Mouse (Mus musculus) B cell, adult 2 months (primary cell): Measurements from ENCODE around the gene Cul7.

ENCODE experiments used
- DNase-seq, 2 experiments: peaks; one replicate each; pipeline ENCODE4 v3.0.0; 2022

The Cul7 gene

DNA sequence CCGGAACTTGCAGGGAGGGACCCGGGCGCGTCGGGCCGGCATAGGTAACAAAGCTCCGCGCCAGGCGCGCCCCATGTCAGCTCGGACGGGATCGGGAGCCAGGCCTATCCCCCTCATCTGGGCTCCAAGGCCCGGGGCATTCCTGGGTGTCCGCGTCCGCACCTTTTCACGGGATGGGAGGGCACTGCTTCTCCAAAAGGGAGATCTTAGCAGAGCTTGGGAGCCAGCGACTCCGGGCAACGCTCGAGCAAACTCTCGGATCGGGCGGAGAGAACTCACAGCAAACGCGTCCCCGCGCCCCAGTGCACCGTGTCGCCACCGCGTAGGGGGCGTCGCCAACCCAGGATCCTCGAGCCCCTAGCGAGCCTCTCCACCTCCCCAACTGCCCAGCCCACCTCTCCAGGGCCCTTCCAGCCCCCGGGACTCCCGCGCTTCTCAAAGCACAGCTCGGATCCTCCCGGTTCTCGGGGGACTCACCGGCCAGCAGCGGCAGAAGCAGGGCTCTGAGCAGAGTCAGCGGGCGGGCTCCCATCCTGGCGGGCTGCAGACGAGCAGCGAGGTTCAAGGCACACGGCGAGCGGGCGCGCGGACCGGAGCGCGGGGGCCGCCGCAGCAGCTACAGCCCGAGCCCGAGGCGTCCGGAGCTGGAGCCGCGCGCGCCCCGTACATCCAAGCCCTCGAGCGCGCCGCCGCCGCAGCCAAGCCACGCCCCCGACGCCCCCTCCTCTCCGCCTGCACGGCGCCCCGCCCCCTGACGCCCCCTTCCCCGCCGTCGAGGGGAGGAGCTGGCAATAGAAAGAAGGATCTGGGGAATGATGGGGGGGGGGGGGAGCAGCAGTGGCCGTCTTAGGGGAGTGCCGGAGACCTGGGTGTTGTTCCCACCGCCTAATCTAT lies 21.1 kb upstream of the Cul7 start, which contains the start of gene Ptk7:
Ptk7 (minus strand) TSS at position 714 of the 894 bp plus-strand sequence.
- no peak for DNase-seq

DNA sequence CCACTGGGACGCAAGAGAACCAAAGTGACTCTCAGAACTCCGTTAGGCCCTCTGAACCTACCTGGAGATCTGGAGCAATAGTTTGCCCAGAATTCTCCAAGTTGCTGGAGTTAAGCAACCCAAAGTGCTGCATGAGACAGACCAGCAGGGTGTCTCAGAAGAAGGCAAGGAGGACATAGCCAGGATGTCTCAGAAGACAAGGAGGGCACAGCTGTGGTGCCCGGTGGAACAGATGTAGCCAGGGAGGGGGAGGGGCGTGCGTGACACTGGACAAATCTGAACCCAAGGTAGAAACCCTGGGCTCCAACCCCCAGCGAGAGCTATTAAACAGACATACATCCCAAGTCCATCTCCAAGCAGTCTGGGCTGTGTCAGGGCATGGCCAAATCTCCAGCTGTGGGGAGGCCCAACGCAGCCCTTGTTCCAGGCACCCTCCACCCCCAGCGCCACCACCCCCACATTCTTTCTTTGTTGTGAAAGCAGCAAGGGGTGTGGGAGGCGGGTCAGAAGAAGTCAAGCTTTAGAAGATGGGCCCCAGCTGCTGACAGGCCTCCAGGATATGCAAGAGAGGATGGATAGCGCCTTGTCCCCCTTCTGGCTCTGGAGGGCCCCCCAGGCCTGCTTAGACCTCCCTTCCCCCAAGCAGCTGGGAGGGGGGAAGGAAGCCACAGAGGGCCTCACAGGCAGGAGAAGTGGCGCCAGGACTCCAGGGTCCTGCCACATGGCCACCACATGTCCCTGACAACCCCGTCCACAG lies 20.3 kb upstream of the Cul7 start:
- DNase-seq: no peak

DNA sequence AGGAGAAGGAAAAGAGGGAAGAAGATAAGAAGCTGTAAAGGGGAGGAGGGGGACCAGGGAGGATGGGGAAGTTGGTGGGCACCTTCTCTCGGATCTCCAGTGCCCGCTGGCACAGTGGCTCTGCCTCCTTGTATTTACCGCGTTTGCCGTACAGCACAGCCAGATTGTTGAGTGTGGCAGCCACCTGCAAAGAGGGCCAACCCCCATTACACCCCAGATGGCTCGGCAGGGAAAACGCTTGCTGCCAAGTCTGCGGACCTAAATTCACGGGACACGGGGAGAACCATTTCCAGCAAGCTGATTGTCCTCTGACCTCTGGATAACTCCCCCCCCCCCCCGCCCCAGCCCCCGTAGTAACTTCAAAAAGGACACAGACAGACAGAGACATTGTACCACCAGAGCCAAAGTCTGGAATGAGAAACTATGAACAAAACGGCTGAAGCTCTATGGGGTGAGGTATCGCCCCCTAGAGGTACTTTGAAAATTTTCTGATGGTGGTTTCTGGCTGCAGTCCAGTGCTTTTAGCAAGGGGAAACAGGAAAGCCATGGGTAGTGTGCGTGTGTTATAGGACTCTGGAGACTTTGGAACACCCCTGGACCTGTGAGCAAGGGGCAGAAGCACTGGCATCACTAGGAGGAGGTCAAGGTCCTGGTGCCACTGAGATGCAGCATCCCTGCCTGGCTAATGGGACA lies 13.2 kb upstream of the Cul7 start:
- peak; percentile 58 to 67 for DNase-seq

DNA sequence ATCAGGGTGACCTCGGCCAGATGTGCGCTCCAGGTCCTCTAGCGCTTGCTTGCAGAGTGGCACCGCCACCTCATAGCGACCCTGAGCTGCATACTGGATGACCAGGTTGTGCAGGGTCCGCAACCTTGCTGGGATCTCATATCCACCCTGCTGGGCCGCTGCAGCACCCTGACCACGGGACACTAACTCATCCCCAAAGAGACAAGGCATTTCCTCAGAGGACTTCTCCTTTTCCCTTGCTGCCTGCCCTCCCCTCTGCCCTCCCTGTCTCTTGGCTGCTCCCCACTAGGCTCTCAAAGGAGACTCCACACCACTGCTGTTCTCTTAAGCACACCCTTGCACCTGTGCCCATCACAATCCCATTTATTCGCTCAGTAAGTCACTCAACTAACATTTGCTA lies 10.2 kb upstream of the Cul7 start:
- no peak for DNase-seq

DNA sequence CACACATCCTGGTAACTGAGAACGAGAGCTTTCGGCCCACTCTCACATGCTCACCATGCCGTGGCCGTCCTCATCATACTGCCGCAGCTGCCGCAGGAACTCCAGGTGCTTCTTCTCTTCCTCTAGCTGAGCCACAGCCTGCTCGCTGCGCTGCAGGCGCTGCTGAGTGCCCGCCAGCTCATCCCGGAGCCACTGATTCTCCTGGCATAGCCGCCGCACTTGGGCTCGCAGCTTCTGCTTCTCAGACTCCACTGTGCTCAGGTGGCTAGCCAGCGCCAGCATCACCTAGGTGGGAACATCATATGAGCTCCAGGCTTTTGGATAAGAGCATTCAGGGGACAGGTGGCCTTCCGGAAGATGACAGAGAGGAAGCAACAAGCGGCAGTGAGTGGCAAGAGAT lies 8.1 kb upstream of the Cul7 start:
- DNase-seq: no peak

DNA sequence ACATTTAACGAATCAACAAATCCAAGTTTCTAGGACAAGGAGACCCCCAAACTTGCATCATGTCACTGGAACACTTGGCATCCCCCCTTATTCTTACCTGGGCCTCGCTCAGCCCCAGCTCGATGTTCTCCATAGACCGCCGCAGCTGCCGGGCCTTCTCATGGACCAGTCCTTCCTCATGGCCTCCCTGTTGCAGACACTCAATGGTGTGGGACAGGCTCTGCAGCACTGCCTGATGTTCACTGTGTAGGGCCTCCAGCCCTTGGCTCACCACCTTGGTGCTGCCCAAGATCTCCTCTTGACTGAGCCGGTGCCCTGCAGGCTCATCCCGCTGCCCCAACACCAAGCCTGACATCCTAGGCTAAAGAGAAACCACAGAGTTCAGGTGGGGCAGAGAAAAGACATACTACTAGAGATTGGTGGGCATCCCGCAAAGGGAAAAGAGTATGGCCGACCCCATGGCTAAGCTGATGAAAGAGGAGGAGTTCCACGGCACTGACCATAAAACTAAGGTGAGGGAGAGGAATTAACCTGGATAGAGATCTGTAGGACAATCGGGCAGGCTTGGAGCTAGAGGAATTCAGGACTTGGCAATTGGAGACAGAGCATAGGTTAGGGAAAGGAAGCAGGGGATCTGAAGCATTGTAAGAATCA lies 5.9 kb upstream of the Cul7 start:
- DNase-seq: no peak

DNA sequence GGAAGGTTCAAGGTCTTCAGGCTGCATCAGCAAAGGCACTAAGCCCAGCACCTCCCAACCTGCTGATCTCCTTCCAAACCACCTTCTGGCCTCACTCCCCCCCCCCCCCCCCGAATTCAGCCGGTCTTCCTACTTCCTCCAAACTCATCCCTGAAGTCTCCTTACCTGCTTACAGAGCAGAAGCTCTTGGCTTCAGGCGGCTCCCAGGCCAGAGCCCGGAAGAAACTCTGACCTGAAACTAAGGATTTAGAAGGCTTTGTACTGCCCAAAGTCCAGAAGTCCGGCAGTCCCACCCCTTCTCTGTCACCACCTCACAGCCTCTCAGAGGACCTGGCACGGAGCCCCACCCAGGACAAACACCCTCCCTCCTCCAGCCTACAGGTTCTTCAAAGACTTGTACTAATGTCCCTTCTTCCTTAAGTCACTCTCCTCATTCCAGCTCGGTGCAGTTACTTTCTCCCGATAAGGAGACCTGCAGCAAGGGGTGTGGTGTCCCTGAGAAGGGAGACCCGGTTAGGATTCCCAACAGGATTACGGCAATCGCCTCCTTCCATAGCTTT lies 5.1 kb upstream of the Cul7 start:
- DNase-seq: no peak

DNA sequence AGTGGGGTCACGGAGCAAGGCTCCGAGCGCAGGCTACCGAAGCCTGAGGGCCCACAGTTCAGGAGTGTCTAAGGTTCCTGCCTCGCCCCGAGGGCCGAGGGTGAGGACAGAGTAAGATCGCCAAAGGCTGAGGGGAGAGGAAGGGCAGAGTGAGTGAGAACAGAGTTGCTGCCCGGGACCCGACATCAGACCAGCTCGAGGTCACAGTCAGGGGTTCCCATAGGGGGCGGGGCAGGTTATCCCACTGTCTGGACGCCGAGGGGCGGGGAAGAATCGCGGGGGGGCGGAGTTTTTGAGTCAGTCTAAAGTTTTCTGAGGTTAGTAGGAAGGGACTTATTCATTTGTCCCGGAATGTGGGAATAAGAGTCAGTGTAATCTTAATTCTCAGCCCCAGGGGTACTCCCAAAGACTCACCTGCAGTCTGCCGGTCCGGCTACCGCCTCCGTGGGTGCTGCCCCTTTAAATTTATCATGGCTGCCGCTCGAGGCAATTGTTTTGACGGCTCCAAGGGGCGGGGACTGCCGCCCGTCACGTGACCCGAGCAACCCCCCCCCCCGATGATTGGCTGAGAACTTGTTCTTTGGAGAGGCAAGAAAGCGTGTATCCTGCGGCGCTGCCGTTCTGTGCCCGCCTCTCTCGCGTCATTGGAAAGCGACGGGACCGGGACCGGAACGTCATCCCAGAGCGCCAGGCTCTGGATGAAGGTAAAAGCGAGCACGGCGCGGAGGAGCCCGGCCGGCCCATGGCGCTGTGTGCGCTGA lies 4.4 kb upstream of the Cul7 start, which contains the start of the genes Klc4 and Mrpl2:
Klc4 (minus strand) TSS at position 462 of the 761 bp plus-strand sequence.
Mrpl2 (plus strand) TSS at position 669 of the 761 bp plus-strand sequence.
- peak; percentile 99 for DNase-seq

DNA sequence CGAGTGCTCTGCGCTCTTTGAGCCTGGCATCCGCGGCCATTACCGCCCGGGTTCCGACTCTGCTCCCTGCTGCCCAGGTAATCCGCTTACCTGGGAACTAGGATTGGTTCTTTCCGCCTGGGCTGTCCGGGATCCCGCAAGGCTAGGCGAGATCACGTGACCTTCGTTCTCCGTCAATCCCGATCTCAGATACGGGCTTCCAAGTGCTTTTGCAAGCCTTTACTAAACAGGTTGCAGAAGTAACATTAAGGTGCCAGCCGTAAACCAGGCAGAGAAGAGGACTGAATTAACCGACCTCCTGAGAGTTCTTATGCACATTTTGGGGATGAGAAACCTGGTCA lies 3.8 kb upstream of the Cul7 start:
- no peak for DNase-seq

DNA sequence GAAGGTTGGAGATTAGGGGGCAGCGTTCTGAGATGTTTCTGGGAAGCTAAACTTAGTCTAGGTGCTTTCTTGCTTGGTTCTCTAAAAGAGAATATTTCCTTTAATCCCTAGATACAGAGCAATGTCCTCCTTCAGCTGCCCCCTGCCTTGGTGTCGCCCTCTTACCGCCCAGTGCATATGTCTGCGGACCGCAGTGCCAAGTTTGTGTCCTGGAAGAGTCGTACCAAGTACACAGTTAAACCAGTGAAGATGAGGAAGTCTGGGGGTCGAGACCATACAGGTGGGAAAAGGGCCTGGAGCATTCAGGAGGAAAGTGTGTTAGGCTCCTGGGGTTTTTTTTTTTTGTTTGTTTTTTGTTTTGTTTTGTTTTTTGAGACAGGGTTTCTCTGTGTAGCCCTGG lies 2.9 kb upstream of the Cul7 start:
- DNase-seq: no peak

DNA sequence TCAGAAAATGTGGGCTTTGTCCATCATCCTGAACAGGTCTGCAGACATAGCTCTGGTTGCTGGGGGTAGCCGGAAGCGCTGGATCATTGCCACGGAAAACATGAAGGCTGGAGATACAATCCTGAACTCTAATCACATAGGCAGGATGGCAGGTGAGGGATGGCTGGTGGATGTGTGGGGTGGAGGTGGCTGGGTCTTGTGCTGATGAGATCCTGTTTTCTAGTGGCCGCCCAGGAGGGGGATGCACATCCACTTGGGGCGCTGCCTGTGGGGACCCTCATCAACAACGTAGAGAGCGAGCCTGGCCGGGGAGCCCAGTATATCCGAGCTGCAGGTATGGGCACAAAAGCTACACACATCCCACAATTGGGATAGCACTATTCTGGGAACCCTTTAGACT lies 1.7 kb upstream of the Cul7 start:
- no peak for DNase-seq

DNA sequence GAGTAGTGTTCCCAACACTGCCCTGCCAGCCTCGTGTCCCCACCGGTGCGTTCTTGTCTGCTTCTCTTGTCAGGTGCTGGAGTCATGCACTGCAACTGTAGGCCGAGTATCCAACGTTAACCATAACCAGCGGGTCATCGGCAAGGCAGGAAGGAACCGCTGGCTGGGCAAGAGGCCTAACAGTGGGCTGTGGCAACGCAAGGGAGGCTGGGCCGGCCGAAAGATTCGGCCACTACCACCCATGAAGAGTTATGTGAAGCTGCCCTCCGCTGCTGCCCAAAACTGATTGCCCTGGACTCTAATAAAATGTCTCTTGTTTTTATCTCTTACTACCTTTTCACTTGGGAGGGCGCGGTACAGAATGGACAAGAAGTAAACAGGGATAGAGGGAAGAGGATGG lies 326 bp upstream of the Cul7 start:
- DNase-seq: no peak

DNA sequence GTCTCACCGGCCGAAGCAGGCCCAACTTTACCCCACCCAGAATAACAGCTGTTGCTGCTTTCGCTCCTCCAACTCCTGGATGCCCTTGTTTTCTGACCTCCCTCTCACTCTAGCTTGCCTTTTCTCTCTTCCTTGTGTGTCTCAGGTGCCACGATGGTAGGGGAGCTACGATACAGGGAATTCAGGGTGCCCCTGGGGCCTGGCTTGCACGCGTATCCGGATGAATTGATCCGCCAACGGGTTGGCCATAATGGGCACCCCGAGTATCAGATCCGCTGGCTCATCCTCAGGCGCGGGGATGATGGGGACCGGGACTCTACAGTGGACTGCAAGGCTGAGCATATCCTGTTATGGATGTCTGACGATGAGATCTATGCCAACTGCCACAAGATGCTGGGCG lies 1.2 kb downstream of the Cul7 start:
- DNase-seq: no peak

DNA sequence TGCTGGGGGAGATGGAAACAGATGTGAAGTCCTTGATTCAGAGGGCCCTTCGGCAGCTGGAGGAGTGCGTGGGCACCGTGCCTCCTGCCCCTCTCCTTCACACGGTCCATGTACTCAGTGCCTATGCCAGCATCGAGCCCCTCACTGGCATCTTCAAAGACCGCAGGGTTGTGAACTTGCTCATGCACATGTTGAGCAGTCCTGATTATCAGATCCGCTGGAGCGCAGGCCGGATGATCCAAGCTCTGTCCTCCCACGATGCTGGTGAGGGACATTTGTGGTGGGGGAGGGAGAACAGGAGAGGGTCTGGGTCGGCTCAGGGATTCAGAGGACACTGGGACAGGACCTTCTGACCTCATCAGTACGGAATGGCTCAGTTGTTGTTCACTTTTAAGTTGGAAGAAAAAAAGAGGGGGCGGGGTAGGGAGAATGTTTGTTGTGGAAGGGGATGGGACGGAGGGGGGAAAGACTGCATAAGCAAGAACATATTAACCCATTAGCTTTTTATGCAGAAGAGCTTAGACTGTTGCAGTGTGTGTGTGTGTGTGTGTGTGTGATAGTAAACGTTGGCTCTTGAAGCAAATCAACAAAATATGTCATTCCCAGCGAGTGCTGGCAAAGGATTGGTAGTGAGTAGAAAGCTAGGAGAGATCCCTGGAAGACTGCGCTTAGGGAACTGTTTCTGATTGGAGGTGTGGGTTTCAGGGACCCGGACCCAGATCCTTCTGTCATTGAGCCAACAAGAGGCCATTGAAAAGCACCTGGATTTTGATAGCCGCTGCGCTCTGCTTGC lies 1.8 kb downstream of the Cul7 start:
- DNase-seq: no peak

DNA sequence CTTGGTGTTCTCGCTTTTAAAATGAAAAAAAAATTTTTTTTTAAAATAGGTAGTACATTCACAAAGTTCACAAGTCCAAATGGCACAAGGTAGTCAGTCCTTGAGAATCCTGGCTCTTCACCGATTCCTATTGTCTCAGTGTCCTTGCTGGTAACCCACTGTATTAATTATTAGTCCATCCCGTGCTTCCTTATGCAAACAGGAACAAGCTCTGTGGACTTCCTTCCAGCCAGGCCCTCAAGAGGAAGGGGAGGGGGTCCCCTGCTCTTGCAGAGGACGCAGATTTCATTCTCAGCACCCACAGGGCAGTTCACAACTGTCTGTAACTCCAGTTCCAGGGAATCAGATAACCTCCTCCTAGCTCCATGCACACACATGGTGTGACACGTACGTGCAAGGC lies 5.9 kb downstream of the Cul7 start:
- no peak for DNase-seq

DNA sequence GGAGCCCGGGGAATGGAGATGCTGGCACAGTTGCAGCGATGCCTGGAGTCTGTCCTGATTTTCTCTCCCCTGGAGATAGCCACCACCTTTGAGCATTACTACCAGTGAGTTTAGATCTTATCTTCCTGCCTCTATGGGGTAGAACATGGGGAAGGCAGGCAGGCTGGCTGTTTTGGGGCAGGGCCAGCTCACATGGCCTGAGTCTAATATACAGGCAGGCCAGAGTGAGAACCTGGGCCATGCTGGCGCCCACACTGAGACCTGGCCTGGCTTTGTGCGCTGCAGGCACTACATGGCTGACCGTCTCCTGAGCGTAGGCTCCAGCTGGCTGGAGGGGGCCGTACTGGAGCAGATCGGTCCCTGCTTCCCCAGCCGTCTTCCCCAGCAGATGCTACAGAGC lies 11.2 kb downstream of the Cul7 start:
- DNase-seq: no peak

DNA sequence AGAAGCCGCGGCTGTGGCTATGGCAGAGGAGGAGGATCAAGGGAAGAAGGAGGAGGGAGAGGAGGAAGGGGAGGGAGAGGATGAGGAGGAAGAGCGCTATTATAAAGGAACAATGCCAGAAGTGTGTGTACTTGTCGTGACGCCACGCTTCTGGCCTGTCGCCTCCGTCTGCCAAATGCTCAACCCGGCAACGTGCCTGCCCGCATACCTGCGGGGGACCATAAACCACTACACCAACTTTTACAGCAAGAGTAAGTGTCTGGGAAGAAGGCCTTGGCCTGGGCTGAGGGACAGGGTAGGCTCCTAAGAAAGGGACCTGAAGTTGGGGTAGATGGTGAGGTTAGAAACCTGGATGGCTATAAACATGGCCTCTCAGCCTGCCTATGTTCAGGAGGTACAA lies 11.8 kb downstream of the Cul7 start:
- no peak for DNase-seq

DNA sequence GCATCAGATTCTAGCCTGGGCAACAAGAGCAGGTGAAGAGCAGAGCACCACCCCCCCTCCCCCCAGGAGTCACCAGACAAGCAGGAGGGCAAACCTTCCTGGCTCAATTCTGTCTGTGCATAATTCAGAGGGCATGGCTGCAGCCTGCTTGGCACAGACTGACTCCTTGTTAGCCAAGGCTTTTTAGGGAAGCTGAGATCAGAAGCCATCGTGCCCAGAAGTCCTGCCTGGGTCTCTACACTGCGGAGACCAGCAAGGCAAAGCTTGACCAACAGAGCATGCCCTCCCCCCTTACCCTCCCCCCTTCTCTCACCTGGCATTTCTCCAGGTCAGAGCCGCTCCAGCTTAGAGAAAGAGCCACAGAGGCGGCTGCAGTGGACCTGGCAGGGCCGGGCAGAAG lies 12.6 kb downstream of the Cul7 start:
- DNase-seq: no peak

DNA sequence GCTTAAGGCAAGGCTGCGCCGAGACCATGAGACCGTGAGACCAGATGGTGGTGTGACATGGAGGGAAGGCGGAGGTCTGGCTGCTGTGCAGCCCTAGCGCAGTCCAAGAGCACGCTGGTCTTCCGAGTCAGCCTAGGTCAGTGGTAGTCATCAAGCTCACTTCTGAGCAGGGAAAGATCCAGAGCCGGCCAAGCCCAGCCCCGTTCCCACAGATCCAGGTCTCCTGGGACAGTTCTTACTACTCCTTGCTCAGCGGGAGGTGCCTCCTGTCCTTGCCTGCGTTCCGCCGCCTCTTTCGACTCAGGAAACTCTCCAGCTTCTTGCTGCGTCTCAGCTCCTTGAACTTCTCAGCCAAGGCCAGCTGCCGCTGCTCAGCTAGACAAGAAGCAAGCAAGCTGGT lies 17.6 kb downstream of the Cul7 start:
- no peak for DNase-seq

DNA sequence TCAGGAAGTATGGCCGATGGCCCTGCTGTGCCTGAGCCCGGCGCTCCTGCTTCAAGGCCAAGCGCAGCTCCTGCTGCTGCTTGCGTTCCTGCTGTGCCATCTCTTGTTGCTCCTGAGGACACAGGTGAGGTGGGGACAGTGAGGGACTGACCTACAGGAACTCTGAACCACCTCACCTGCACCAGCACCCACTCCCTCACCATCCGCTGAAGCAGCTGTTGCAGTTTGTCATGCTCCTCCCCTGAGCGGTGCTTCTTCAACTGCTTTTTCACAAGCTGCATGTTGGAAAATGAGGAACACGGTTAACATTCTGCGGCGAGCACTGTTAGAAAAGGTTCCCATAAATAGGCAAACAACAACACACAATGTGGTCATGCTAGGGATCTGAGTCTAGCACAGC lies 19.8 kb downstream of the Cul7 start:
- DNase-seq: no peak
